Mouse (Mus musculus) CH12.LX (cell line): ENCODE results near the gene Sfxn5.

ENCODE experiments used
- CTCF ChIP-seq, 2 experiments: IDR thresholded peaks in 1 of 2; conservative IDR thresholded peaks in 1 of 2; 2 replicates each; pipeline ENCODE4 v1.5.1; 2011 to 2012; ENCODE audit warnings: low read depth in 2 of 2, low read length in 2 of 2, improper control_type of control experiment in 1 of 2, inconsistent platforms in 1 of 2, mild to moderate bottlenecking in 1 of 2, moderate library complexity in 1 of 2
- EP300 ChIP-seq: IDR thresholded peaks from 2 replicates; pipeline ENCODE4 v1.6.1; 2011; ENCODE audit warnings: low read length, improper control_type of control experiment
- POLR2A ChIP-seq: IDR thresholded peaks from 2 replicates; pipeline ENCODE4 v1.6.1; 2011; ENCODE audit warnings: low read depth, mild to moderate bottlenecking, improper control_type of control experiment, low read length
- SMC3 ChIP-seq: IDR thresholded peaks from 2 replicates; pipeline ENCODE4 v1.6.1; 2011; ENCODE audit warnings: low read depth, low read length, improper control_type of control experiment
- UBTF ChIP-seq: IDR thresholded peaks from 2 replicates; pipeline ENCODE4 v1.6.1; 2012; ENCODE audit warnings: low read depth, mild to moderate bottlenecking, inconsistent platforms, low read length, improper control_type of control experiment, moderate library complexity
- USF1 ChIP-seq: IDR thresholded peaks from 2 replicates; pipeline ENCODE4 v1.6.1; 2014; ENCODE audit warnings: low read depth, mild to moderate bottlenecking, inconsistent platforms, low read length, improper control_type of control experiment
- USF2 ChIP-seq: conservative IDR thresholded peaks from 2 replicates; pipeline ENCODE4 v1.6.1; 2011; ENCODE audit warnings: low read depth, low read length, improper control_type of control experiment
- ZKSCAN1 ChIP-seq: IDR thresholded peaks from 2 replicates; pipeline ENCODE4 v1.6.1; 2012; ENCODE audit warnings: low read depth, inconsistent platforms, low read length, improper control_type of control experiment, borderline replicate concordance

DNA sequence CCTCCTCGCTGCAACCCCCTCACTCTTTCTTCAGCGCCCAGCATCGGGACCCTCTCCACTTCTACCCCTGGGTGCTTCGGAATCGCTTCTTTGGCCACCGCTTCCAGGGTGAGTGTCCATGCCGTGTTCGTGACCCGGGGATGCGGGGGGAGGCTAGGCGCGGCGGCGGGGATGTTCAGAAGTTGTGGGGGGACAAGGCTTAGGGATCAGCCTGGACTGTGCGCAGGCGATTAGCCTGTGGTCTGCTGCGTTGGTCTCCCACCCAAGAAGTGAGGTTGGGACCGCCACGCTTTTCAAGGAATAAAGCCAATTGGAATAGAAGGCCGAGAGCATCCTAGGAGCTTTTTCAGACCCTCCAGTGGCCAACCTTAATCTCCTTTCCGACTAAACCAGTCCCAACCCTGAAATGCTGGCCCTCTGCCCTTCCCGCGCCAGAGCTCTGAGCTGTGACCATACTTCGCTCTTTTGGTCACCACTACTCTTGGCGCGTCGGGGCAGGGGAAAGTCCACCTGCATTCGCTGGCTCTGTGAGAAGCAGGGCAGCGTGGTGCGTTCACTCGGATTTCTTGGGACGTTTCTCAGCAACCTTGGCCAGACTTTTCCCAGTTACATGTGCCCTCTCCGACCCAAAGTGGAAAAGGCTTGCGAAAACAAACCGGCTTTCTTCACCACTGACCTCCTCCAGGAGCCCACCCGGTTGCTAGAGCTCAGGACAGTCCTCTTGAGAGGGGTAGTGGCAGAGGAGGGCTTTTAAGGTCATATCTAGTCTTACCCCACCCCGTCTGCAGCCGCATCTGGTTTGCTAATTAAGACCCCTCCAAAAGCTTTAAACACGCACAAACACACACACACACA is 144.7 kb downstream of the Sfxn5 start:
- no peak for TF ChIP-seq CTCF (conservative IDR thresholded peaks at IDR 0.05 in 1 of 2, IDR thresholded peaks at IDR 0.05 in 1 of 2; ENCODE audit: low read depth in 2 of 2, low read length in 2 of 2)
- no peak for TF ChIP-seq SMC3
- TF ChIP-seq UBTF, result no peak
- TF ChIP-seq POLR2A, result no peak
- no peak for TF ChIP-seq USF2
- TF ChIP-seq EP300, result no peak
- TF ChIP-seq USF1, result no peak
- no peak for TF ChIP-seq ZKSCAN1
